Mouse (Mus musculus): ENCODE measurements at regions not wholly inside any gene's neighbourhood (a gene's known extent, or its start where the extent isn't known, plus 50 kb on each side); places are given as distances from the start of the nearest gene placed in this dataset.
"Not testable (repeated sequence)": the region's sequence is repeated elsewhere in the genome, so short reads cannot be mapped to it uniquely, and the experiment has no call there.

- no peak for DNase-seq (ENCODE audit: low spot score in 2 of 2)
These were observed 137.0 kb upstream of the Rapgef5 start for GRCm38 (mm10) chr12:117379103-117379850.

- peak in 1 of 2 experiments; percentile 9 for DNase-seq (ENCODE audit: low spot score in 2 of 2)
These were observed 135.4 kb upstream of the Rapgef5 start for GRCm38 (mm10) chr12:117380836-117381235.

- DNase-seq (ENCODE audit: low spot score in 2 of 2) = not testable (repeated sequence)
These were observed 133.6 kb upstream of the Rapgef5 start for GRCm38 (mm10) chr12:117382727-117383126.

GRCm38 (mm10) chr12:117385072-117385666 is 131.1 kb upstream of the Rapgef5 start:
- peak; percentile 88 to 91 for DNase-seq (ENCODE audit: low spot score in 2 of 2)

- no peak for DNase-seq (ENCODE audit: low spot score in 2 of 2)
These were observed 130.6 kb upstream of the Rapgef5 start for GRCm38 (mm10) chr12:117385697-117386096.

GRCm38 (mm10) chr12:117386957-117387356 is 129.3 kb upstream of the Rapgef5 start:
- peak; percentile 37 to 39 for DNase-seq (ENCODE audit: low spot score in 2 of 2)

GRCm38 (mm10) chr12:117389516-117390347 is 126.5 kb upstream of the Rapgef5 start:
- no peak for DNase-seq (ENCODE audit: low spot score in 2 of 2)

- DNase-seq (ENCODE audit: low spot score in 2 of 2) = no peak
These were observed 118.8 kb upstream of the Rapgef5 start for GRCm38 (mm10) chr12:117397512-117397911.

- peak; percentile 86 to 89 for DNase-seq (ENCODE audit: low spot score in 2 of 2)
These were observed 112.6 kb upstream of the Rapgef5 start for GRCm38 (mm10) chr12:117403513-117404156.

- no peak for DNase-seq (ENCODE audit: low spot score in 2 of 2)
These were observed 112.0 kb upstream of the Rapgef5 start for GRCm38 (mm10) chr12:117404157-117404752.

- DNase-seq (ENCODE audit: low spot score in 2 of 2) = no peak
These were observed 109.4 kb upstream of the Rapgef5 start for GRCm38 (mm10) chr12:117406832-117407231.

- DNase-seq (ENCODE audit: low spot score in 2 of 2) = no peak
These were observed 105.7 kb upstream of the Rapgef5 start for GRCm38 (mm10) chr12:117410604-117411003.

GRCm38 (mm10) chr12:117412257-117412656 is 104.0 kb upstream of the Rapgef5 start:
- DNase-seq (ENCODE audit: low spot score in 2 of 2) = no peak

GRCm38 (mm10) chr12:117412779-117413505 is 103.3 kb upstream of the Rapgef5 start:
- no peak for DNase-seq (ENCODE audit: low spot score in 2 of 2)

- DNase-seq (ENCODE audit: low spot score in 2 of 2) = no peak
These were observed 102.3 kb upstream of the Rapgef5 start for GRCm38 (mm10) chr12:117414020-117414419.

GRCm38 (mm10) chr12:117415146-117415545 is 101.1 kb upstream of the Rapgef5 start:
- no peak for DNase-seq (ENCODE audit: low spot score in 2 of 2)

GRCm38 (mm10) chr12:117417991-117418390 is 98.3 kb upstream of the Rapgef5 start:
- DNase-seq (ENCODE audit: low spot score in 2 of 2) = no peak

GRCm38 (mm10) chr12:117422315-117422978 is 93.8 kb upstream of the Rapgef5 start:
- DNase-seq (ENCODE audit: low spot score in 2 of 2) = no peak

- DNase-seq (ENCODE audit: low spot score in 2 of 2) = no peak
These were observed 90.8 kb upstream of the Rapgef5 start for GRCm38 (mm10) chr12:117425363-117426031.
